Mouse (Mus musculus): ENCODE measurements at regions not wholly inside any gene's neighbourhood (a gene's known extent, or its start where the extent isn't known, plus 50 kb on each side); places are given as distances from the start of the nearest gene placed in this dataset.

- ChIA-PET POLR2A (interaction anchor here (0.6 to 0.7 kb wide), 2 partner anchors 200 to 831 kb away, joined by 3 read pairs; no protein-coding TSS in a partner anchor), CTCF (no interaction called here)
- in situ Hi-C loops (cut with MboI; ENCODE audit: low pct_unique_long_range_greater_than_20kb): no loop called here
- DNase-seq (ENCODE audit: low read depth, low spot score) (no peak), ATAC-seq (no peak)
- H3K27me3 ChIP-seq: no peaks in the 10 kb centered on the region
- TF ChIP-seq CTCF (IDR thresholded peaks at IDR 0.05): no peak
Observed at GRCm38 (mm10) chr7:72787306-72787705, 480.9 kb upstream of the Mctp2 start.

GRCm38 (mm10) chr7:72788261-72788660, 481.9 kb upstream of the Mctp2 start:
- in situ Hi-C loops (cut with MboI; ENCODE audit: low pct_unique_long_range_greater_than_20kb): no loop called here
- ChIA-PET POLR2A (no interaction called here), CTCF (no interaction called here)
- no peaks in the 10 kb centered on the region for H3K27me3 ChIP-seq
- ATAC-seq (no peak), DNase-seq (ENCODE audit: low read depth, low spot score) (no peak)
- TF ChIP-seq CTCF (IDR thresholded peaks at IDR 0.05): no peak

GRCm38 (mm10) chr7:72822142-72822541, 515.7 kb upstream of the Mctp2 start:
- POLR2A ChIA-PET: no interaction called here
- DNase-seq (ENCODE audit: low read depth, low spot score) (peak; percentile 30), ATAC-seq (peak; percentile 74)
- no peak for TF ChIP-seq CTCF (IDR thresholded peaks at IDR 0.05)
- H3K27me3 ChIP-seq: no peaks in the 10 kb centered on the region
- in situ Hi-C loops (cut with MboI; ENCODE audit: low pct_unique_long_range_greater_than_20kb): no loop called here
- CTCF ChIA-PET: interaction anchor here (1.5 kb wide), 1 partner anchor 14 kb away, joined by 4 read pairs; no protein-coding TSS in a partner anchor

DNA sequence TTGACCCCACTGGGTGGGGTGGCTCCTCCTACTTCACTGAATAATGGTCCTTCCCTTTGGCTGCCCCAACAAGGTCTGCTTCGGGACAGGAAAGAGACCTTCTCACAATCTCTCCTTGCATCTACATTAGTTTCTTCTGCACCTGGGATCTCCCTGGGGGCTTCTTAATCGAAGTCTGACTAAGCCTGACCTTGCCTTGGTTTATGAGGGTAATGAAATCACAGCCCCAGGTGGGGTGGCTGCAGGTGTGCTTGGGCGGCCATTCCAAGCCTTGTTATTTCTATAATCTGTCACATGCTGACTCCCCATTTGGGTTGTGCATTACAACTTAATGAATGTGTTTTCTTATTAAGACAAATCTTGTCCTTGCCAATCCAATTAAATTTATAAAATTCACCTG, 520.2 kb upstream of the Mctp2 start:
- in situ Hi-C loops (cut with MboI; ENCODE audit: low pct_unique_long_range_greater_than_20kb): loop anchor here (25.0 kb wide), 1 partner anchor 561 kb away; the partner anchor contains the start of gene Rgma
- no peak for ATAC-seq
- no peak for DNase-seq (ENCODE audit: low read depth, low spot score)
- POLR2A ChIA-PET: no interaction called here
- TF ChIP-seq CTCF (IDR thresholded peaks at IDR 0.05): no peak
- H3K27me3 ChIP-seq: no peaks in the 10 kb centered on the region
- CTCF ChIA-PET: no interaction called here

DNA sequence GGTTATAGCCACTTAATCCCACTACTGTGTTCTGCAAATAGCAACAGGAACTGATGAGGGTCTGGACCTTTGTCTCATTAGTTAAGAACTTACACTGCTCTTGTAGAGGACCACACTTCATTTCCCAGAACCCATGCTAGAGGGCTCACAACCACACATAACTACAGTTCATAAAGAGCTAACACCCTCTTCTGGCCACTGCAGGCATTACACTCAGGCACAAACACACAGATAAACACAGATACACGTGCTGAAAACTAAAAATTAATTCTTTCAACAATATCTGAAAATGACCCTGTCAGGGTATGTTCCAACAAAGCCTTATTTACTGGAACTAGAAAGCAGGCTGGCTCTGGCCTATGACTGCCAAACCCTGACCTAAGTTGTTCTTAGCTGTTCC, 529.0 kb upstream of the Mctp2 start:
- in situ Hi-C loops (cut with MboI; ENCODE audit: low pct_unique_long_range_greater_than_20kb): loop anchor here (10.0 to 25.0 kb wide), 2 partner anchors 189 to 552 kb away; partner anchors contain the start of gene Rgma
- DNase-seq (ENCODE audit: low read depth, low spot score) (no peak), ATAC-seq (no peak)
- ChIA-PET CTCF (interaction anchor here (1.4 to 1.8 kb wide), 2 partner anchors 11 to 13 kb away, joined by 4 to 5 read pairs; no protein-coding TSS in a partner anchor), POLR2A (no interaction called here)
- H3K27me3 ChIP-seq: no peaks in the 10 kb centered on the region
- TF ChIP-seq CTCF (IDR thresholded peaks at IDR 0.05): peak; percentile 35

GRCm38 (mm10) chr7:72836026-72836425, 529.6 kb upstream of the Mctp2 start:
- TF ChIP-seq CTCF (IDR thresholded peaks at IDR 0.05): no peak

GRCm38 (mm10) chr7:72836457-72836985, 530.1 kb upstream of the Mctp2 start:
- ChIA-PET CTCF (interaction anchor here (1.0 to 1.8 kb wide), 4 partner anchors 8 to 14 kb away, joined by 3 to 5 read pairs (median 4); no protein-coding TSS in a partner anchor), POLR2A (no interaction called here)
- no peak for TF ChIP-seq CTCF (IDR thresholded peaks at IDR 0.05)
- no peak for ATAC-seq
- DNase-seq (ENCODE audit: low read depth, low spot score): no peak
- in situ Hi-C loops (cut with MboI; ENCODE audit: low pct_unique_long_range_greater_than_20kb): loop anchor here (10.0 to 25.0 kb wide), 2 partner anchors 188 to 551 kb away; partner anchors contain the start of gene Rgma
- H3K27me3 ChIP-seq: no peaks in the 10 kb centered on the region

More at GRCm38 (mm10) chr7:72836026-72836425, 529.6 kb upstream of the Mctp2 start:
- in situ Hi-C loops (cut with MboI; ENCODE audit: low pct_unique_long_range_greater_than_20kb): loop anchor here (10.0 to 25.0 kb wide), 2 partner anchors 189 to 551 kb away; partner anchors contain the start of gene Rgma
- DNase-seq (ENCODE audit: low read depth, low spot score) (no peak), ATAC-seq (peak; percentile 60)
- no peaks in the 10 kb centered on the region for H3K27me3 ChIP-seq
- CTCF ChIA-PET: interaction anchor here (1.0 to 1.8 kb wide), 4 partner anchors 9 to 14 kb away, joined by 3 to 5 read pairs (median 4); no protein-coding TSS in a partner anchor
- POLR2A ChIA-PET: no interaction called here

DNA sequence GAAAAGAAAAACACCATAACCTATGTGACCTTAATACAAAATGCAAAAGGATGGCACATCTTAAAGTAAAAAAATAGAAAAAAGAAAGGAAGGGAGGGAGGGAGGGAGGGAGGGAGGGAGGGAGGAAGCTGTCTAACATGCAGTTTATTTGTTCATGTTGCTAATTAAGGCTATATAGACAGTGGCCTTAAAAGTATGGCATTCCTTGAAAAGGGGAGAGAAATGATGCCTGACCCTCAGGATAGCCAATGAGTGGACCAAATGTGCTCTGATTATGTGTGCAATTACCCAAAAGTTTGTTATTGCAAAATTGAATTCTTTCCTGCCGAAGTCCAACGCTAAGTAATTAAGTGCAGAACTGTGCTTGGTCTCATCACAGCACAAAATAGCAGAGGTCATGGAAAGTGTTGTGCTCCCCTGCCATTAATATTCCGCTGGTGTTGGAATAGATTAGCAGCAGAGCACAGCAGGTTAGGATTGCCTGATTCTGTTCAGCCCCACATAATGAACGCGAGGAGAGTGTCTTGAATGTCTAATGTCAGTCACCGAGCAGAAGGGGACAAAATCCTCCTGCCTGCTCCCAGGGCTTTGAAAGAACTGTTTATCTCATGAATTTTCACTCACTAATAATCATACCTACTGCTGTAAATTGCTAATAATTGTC, 531.7 kb upstream of the Mctp2 start:
- in situ Hi-C loops (cut with MboI; ENCODE audit: low pct_unique_long_range_greater_than_20kb): loop anchor here (10.0 to 25.0 kb wide), 2 partner anchors 187 to 549 kb away; partner anchors contain the start of gene Rgma
- DNase-seq (ENCODE audit: low read depth, low spot score) (no peak), ATAC-seq (no peak)
- no peak for TF ChIP-seq CTCF (IDR thresholded peaks at IDR 0.05)
- CTCF ChIA-PET: interaction anchor here (1.2 kb wide), 1 partner anchor 12 kb away, joined by 3 read pairs; no protein-coding TSS in a partner anchor
- POLR2A ChIA-PET: no interaction called here
- H3K27me3 ChIP-seq: no peaks in the 10 kb centered on the region

DNA sequence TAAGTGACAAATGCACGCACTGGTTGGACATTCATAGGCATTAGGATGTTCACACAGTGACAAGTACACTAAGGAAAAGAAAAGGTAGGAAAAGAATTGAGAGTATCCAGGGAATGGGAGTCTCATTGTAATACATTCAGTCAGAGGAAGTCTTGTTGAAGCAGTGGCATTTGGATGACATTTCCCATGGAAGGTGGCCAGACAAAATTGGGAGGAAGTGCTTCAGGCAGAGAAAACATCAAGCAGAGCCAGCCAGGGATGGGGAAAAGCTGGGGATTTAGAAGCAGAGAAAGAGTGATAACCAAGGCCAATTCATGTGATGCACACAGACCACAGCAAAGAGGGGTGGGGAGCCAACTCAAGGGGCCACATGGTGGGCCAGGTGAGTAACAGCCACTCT, 524.0 kb upstream of the Rgma start:
- DNase-seq (ENCODE audit: low read depth, low spot score): no peak
- POLR2A ChIA-PET: no interaction called here
- TF ChIP-seq CTCF (IDR thresholded peaks at IDR 0.05): no peak
- H3K27me3 ChIP-seq: no peaks in the 10 kb centered on the region
- no peak for ATAC-seq
- in situ Hi-C loops (cut with MboI; ENCODE audit: low pct_unique_long_range_greater_than_20kb): no loop called here
- CTCF ChIA-PET: no interaction called here

DNA sequence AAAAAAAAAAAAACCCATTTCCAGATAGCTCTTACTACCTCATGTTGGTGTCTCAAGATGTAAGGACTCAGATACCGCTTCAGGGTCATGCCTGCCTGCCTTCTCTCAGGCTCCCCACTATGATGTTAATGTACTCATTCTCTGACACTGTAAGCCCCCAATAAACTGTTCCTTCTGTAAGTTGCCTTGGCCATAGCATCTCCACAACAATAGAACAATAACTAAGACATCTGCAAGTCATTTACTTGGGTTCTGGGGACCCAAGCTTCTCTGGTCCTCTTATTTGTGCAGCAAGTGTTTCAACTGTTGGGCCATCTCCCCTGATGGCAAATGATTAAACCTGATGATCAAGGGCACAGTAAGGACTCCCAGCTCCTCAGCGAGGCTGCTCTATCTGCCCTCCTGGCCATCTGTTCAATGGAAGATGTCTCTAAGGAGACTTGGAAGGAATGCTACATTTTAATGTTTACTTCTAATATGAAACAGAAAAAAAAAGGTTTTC, 520.8 kb upstream of the Rgma start:
- no peak for TF ChIP-seq CTCF (IDR thresholded peaks at IDR 0.05)
- POLR2A ChIA-PET: no interaction called here
- in situ Hi-C loops (cut with MboI; ENCODE audit: low pct_unique_long_range_greater_than_20kb): no loop called here
- H3K27me3 ChIP-seq: no peaks in the 10 kb centered on the region
- CTCF ChIA-PET: no interaction called here
- DNase-seq (ENCODE audit: low read depth, low spot score) (no peak), ATAC-seq (no peak)

Measured in Patski (cell line).